Mouse (Mus musculus) small intestine, adult 2 months (tissue): ENCODE measurements around the gene Nphp4. TPM values are rescaled to one million over a fixed set of nuclear protein-coding genes. Genes with fewer than 3 reads are reported as not detected.
A peak's percentile ranks its signal among the peaks of the same experiment; 100 is the strongest.

ENCODE experiments used
- H3K27ac ChIP-seq: fragments of 200-500 bp; 2 replicates; pipeline ENCODE4 v1.5.1; 2012; ENCODE audit warnings: low read depth, low read length, control low read depth, inconsistent platforms; ENCODE audit not compliant: insufficient read depth
- H3K27me3 ChIP-seq: fragments of 200-500 bp; 2 replicates; pipeline ENCODE4 v1.6.1; 2012; ENCODE audit warnings: mild to moderate bottlenecking, moderate library complexity, low read length, inconsistent platforms; ENCODE audit not compliant: control insufficient read depth, insufficient read depth
- H3K36me3 ChIP-seq: fragments of 200-500 bp; 2 replicates; pipeline ENCODE4 v1.6.1; 2012; ENCODE audit warnings: mild to moderate bottlenecking, low read length, control low read depth, inconsistent platforms; ENCODE audit not compliant: control insufficient read depth, insufficient read depth
- H3K4me1 ChIP-seq: fragments of 200-500 bp; 2 replicates; pipeline ENCODE4 v1.6.1; 2012; ENCODE audit warnings: low read length, inconsistent platforms, mixed read lengths; ENCODE audit not compliant: control insufficient read depth, insufficient read depth, insufficient read length
- H3K4me3 ChIP-seq: fragments of 200-500 bp; 2 replicates; pipeline ENCODE4 v1.5.1; 2012; ENCODE audit warnings: low read depth, mild to moderate bottlenecking, control low read depth, inconsistent platforms, low read length, moderate library complexity
- CTCF ChIP-seq: fragments of 200-500 bp; IDR thresholded peaks from 2 replicates; pipeline ENCODE4 v1.5.1; 2012; ENCODE audit warnings: low read depth, mild to moderate bottlenecking, control low read depth, inconsistent platforms, low read length, moderate library complexity, mixed read lengths; ENCODE audit not compliant: insufficient replicate concordance, insufficient read length; ENCODE audit errors: extremely low read depth
- POLR2A ChIP-seq: fragments of 200-500 bp; IDR thresholded peaks from 2 replicates; pipeline ENCODE4 v1.6.1; 2012; ENCODE audit warnings: low read depth, mild to moderate bottlenecking, control low read depth, inconsistent platforms, low read length, moderate library complexity
- WGBS: fragments of 180-500 bp; shearing (Covaris S2); methylation state at CpG from one replicate; pipeline ENCODE4 v1.1.7; 2018; 5-methylcytosine and 5-hydroxymethylcytosine counted together
- polyA plus RNA-seq: library from polyadenylated mRNA; depleted of rRNA; stranded (reverse); fragments of >200 nt; gene quantifications from 2 replicates; pipeline ENCODE4 v1.2.3, GENCODE M21; 2012

The Nphp4 gene
- polyA plus RNA-seq, 1 experiment: 0.68 TPM

GRCm38 (mm10) chr4:152514884-152515283 lies 38.4 kb downstream of the Nphp4 start:
- Histone ChIP-seq H3K27ac (no peak overlapping the region), H3K4me3 (no peak overlapping the region), H3K4me1 (no peaks in the 10 kb centered on the region), H3K27me3 (no peaks in the 10 kb centered on the region), H3K36me3 (no peaks in the 10 kb centered on the region)
- WGBS: 65% methylated on average over 7 of the region's 7 CpGs
- TF ChIP-seq POLR2A (no peak), CTCF (no peak)

- whole genome bisulfite sequencing: 76% methylated on average over 10 of the region's 10 CpGs
- no peaks in the 10 kb centered on the region for H3K36me3 ChIP-seq
- no peaks in the 10 kb centered on the region for H3K27me3 ChIP-seq
- H3K4me1 ChIP-seq: no peaks in the 10 kb centered on the region
- H3K27ac ChIP-seq: no peak overlapping the region
- no peak for TF ChIP-seq POLR2A
- no peak for TF ChIP-seq CTCF
- no peak overlapping the region for H3K4me3 ChIP-seq
Observed at GRCm38 (mm10) chr4:152519106-152519505, 42.6 kb downstream of the Nphp4 start.

- no peaks in the 10 kb centered on the region for H3K27me3 ChIP-seq
- H3K27ac ChIP-seq: no peak overlapping the region
- H3K4me1 ChIP-seq: no peaks in the 10 kb centered on the region
- WGBS: 36% methylated on average over 6 of the region's 6 CpGs
- H3K4me3 ChIP-seq: no peak overlapping the region
- no peak for TF ChIP-seq POLR2A
- peak; percentile 48; the same call in 1 of the 2 replicates for TF ChIP-seq CTCF
- no peaks in the 10 kb centered on the region for H3K36me3 ChIP-seq
Observed at GRCm38 (mm10) chr4:152520083-152520482, 43.6 kb downstream of the Nphp4 start.

GRCm38 (mm10) chr4:152532872-152533271 lies 56.4 kb downstream of the Nphp4 start:
- WGBS: 67% methylated on average over 9 of the region's 9 CpGs

GRCm38 (mm10) chr4:152539756-152540155 lies 63.2 kb downstream of the Nphp4 start:
- 87% methylated on average over 12 of the region's 12 CpGs for WGBS
- Histone ChIP-seq H3K27me3 (no peaks in the 10 kb centered on the region), H3K4me3 (no peak overlapping the region), H3K36me3 (no peaks in the 10 kb centered on the region), H3K4me1 (no peaks in the 10 kb centered on the region), H3K27ac (no peak overlapping the region)
- TF ChIP-seq CTCF: no peak
- no peak for TF ChIP-seq POLR2A

More at GRCm38 (mm10) chr4:152532872-152533271, 56.4 kb downstream of the Nphp4 start:
- H3K27me3 ChIP-seq: no peaks in the 10 kb centered on the region
- no peak overlapping the region for H3K4me3 ChIP-seq
- H3K36me3 ChIP-seq: no peaks in the 10 kb centered on the region
- H3K27ac ChIP-seq: no peak overlapping the region
- no peaks in the 10 kb centered on the region for H3K4me1 ChIP-seq
- TF ChIP-seq POLR2A: no peak
- no peak for TF ChIP-seq CTCF

GRCm38 (mm10) chr4:152541172-152541571 lies 64.7 kb downstream of the Nphp4 start:
- no peak overlapping the region for H3K4me3 ChIP-seq
- no peak overlapping the region for H3K27ac ChIP-seq
- TF ChIP-seq POLR2A (no peak), CTCF (no peak)
- no peaks in the 10 kb centered on the region for H3K27me3 ChIP-seq
- 29% methylated on average over 9 of the region's 9 CpGs for WGBS
- H3K4me1 ChIP-seq: no peaks in the 10 kb centered on the region
- no peaks in the 10 kb centered on the region for H3K36me3 ChIP-seq

- Histone ChIP-seq H3K27ac (no peak overlapping the region), H3K27me3 (no peaks in the 10 kb centered on the region), H3K4me3 (no peak overlapping the region), H3K4me1 (no peaks in the 10 kb centered on the region), H3K36me3 (no peaks in the 10 kb centered on the region)
- WGBS: 94% methylated on average over 11 of the region's 11 CpGs
- TF ChIP-seq CTCF (no peak), POLR2A (no peak)
Observed at GRCm38 (mm10) chr4:152542447-152542846, 65.9 kb downstream of the Nphp4 start.
